Comparison of ENCODE assay signal across 23 mouse cellular contexts in the genomic region with DNA sequence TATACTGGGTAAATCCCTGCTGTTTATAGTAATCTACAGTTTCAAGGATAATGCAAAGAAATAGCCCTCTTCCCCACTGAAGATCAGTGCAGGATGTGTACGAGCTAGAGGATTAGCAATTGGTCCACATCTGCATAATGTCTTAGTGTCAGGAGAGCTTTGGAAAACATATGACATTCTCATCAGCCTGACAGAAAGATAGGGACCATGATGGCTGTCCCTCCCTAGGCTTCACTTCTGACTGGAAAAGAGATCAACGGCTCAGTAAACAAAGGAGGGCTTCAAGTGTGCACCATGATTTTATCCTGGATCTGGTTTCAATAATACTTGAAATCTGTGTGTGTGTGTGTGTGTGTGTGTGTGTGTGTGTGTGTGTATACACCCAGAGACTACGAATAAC.
"Had no signal": no experiment of that assay in that cellular context is flagged by ENCODE, and none has a peak within 500 bp of the region (broad histone marks: within the 10 kb centered on the region; RNA-seq: fewer than 3 reads in every experiment).

No protein-coding gene starts in this region.

- H3K9me3 ChIP-seq: limb, embryonic 15.5 days; lung, embryonic 15.5 days; megakaryocyte, embryonic 14.5 days; midbrain, embryonic 10.5 days; midbrain, embryonic 13.5 days; neural tube, embryonic 13.5 days had no signal

- H3K27ac ChIP-seq: limb, embryonic 15.5 days; liver, embryonic 14.5 days; lung, embryonic 15.5 days; midbrain, embryonic 10.5 days; midbrain, embryonic 13.5 days; neural tube, embryonic 13.5 days had no signal

- H3K36me3 ChIP-seq: limb, embryonic 15.5 days; lung, embryonic 15.5 days; midbrain, embryonic 10.5 days; midbrain, embryonic 13.5 days; neural tube, embryonic 13.5 days had no signal

- H3K9ac ChIP-seq: limb, embryonic 15.5 days; liver, embryonic 14.5 days; liver, postnatal 0 days; lung, embryonic 15.5 days; midbrain, embryonic 13.5 days; neural tube, embryonic 13.5 days had no signal

- H3K27me3 ChIP-seq: limb, embryonic 15.5 days; lung, embryonic 15.5 days had no signal

- H3K4me3 ChIP-seq: limb, embryonic 15.5 days; lung, embryonic 15.5 days; megakaryocyte, embryonic 14.5 days; midbrain, embryonic 10.5 days; midbrain, embryonic 13.5 days; myocyte; neural tube, embryonic 13.5 days had no signal

- H3K4me2 ChIP-seq: limb, embryonic 15.5 days; liver, embryonic 11.5 days; lung, embryonic 15.5 days; midbrain, embryonic 13.5 days; neural tube, embryonic 13.5 days had no signal

- ATAC-seq: liver, postnatal 0 days; midbrain, embryonic 16.5 days had no signal

- DNase-seq: kidney, adult 9 months; kidney, postnatal 14 days; kidney, postnatal 4 days; liver, postnatal 0 days; lung, postnatal 10 days; lung, postnatal 36 days; right cerebral cortex, adult 18-20 months; right cerebral cortex, postnatal 14 days; right cerebral cortex, postnatal 4 days; spleen, adult 18-20 months; thymus, adult 2 months; thymus, postnatal 14 days; thymus, postnatal 4 days had no signal
